Mouse (Mus musculus): Measurements from ENCODE around the gene Pcolce2. TPM values are rescaled to one million over a fixed set of nuclear protein-coding genes. Genes with fewer than 3 reads are reported as not detected.

Pcolce2 gene
- polyA plus RNA-seq, 1 experiment: not detected

DNA sequence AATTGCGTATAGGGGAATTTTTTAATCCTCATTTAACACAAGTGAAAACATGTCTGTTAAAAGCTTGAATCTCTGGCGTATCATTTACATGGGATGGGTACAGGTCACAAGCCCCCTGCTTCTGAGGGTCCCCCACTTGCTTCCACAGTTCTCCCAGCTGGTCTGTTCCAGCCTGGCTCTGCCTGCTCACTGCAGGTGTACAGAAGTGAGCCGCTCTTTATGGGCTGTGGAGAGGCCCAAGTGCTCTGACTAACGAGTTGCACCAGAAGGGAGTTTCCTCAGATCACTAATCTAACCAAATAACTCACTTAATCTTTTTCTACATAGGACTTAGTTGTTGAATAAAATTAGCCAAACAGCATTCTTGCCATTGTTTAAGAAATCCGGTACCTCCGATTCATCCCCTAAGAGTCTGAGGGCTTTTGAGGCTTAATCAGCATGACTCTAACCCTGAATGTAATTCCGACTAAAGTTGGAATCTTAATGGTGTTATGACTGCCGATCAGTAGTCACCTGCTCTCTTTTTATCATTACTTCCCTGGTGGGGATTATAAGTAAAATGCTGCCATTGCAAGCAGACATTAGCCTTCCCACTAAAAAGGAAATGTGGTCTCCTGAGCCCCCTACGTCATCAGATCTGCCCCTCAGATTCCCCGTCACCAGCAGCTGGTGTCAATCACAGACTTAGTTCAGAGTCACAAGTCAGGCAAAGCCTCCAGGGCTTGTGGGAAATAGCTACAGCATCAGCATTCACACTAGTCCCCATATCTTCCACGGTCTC is 48.4 kb downstream of the Pcolce2 start:
- TF ChIP-seq GATA1 (IDR thresholded peaks at IDR 0.05; ENCODE audit: low read length): no peak

- TF ChIP-seq GATA1 (IDR thresholded peaks at IDR 0.05; ENCODE audit: low read length): no peak
Measured at GRCm38 (mm10) chr9:95688064-95688463, 50.7 kb downstream of the Pcolce2 start.

GRCm38 (mm10) chr9:95692823-95693222 is 55.4 kb downstream of the Pcolce2 start:
- no peak for TF ChIP-seq GATA1 (IDR thresholded peaks at IDR 0.05; ENCODE audit: low read length)

GRCm38 (mm10) chr9:95693528-95694100 is 56.2 kb downstream of the Pcolce2 start:
- no peak for TF ChIP-seq GATA1 (IDR thresholded peaks at IDR 0.05; ENCODE audit: low read length)

DNA sequence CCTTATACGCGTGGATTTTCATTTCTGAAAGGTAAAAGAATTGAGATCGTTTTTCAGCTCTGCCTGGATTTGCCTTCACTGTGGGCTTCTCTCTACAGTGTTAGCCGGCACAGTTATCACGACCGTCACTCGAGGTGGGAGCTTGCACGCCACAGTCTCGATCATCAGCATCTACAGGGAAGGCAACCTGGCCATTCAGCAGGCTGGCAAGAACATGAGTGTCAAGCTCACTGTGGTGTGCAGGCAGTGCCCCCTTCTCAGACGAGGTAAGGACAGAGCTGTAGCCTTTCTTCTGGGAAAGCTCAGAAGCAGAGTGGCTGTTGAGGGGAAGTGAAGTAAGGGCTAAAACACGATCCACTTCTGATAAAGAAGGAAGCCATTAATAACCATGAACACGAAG is 57.1 kb downstream of the Pcolce2 start:
- TF ChIP-seq GATA1 (IDR thresholded peaks at IDR 0.05; ENCODE audit: low read length): no peak

DNA sequence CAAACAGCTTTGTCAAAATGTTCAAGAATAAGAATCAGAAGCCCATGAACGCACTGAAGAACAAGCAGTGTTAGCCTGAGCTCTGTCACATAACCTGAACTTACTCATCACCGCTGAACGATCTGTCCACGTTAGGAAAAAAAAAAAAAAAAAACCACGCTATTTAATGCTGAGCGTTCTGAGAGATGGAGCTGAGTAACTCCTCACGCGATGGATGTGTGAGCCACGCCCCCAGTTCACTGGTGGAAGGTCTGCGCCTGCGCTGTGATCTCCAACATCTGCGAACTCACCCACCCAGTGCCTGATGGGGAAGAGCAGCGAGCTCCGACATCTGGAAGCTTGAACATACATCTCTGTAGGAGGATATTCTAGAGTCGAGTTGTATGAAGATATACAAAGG is 57.6 kb downstream of the Pcolce2 start:
- TF ChIP-seq GATA1 (IDR thresholded peaks at IDR 0.05; ENCODE audit: low read length): no peak

GRCm38 (mm10) chr9:95696581-95696980 is 59.2 kb downstream of the Pcolce2 start:
- TF ChIP-seq GATA1 (IDR thresholded peaks at IDR 0.05; ENCODE audit: low read length): no peak

GRCm38 (mm10) chr9:95697808-95698207 is 60.4 kb downstream of the Pcolce2 start:
- no peak for TF ChIP-seq GATA1 (IDR thresholded peaks at IDR 0.05; ENCODE audit: low read length)

GRCm38 (mm10) chr9:95699273-95699672 is 61.9 kb downstream of the Pcolce2 start:
- TF ChIP-seq GATA1 (IDR thresholded peaks at IDR 0.05; ENCODE audit: low read length): no peak

DNA sequence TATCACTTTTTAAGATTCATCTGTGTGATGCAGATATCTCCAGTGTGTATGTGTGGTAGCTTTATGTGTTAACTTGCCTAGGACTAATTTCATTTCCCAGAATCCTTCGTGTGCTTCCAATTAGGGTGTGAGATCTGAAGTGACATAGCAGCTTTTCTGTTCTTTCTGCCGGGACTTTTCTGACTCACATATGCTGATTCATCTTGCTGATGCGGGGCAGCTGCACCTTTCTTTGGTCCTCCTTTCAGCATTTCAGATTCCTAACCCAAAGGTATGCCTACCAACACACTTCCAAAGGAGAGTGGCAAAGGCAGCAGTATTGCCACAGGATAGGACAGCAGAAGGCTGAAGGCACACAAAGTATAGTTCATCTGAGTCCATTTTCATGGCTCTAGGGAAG is 66.7 kb downstream of the Pcolce2 start:
- no peak for TF ChIP-seq GATA1 (IDR thresholded peaks at IDR 0.05; ENCODE audit: low read length)

- TF ChIP-seq GATA1 (IDR thresholded peaks at IDR 0.05; ENCODE audit: low read length): no peak
Measured at GRCm38 (mm10) chr9:95705371-95705770, 68.0 kb downstream of the Pcolce2 start.

- no peak for TF ChIP-seq GATA1 (IDR thresholded peaks at IDR 0.05; ENCODE audit: low read length)
Measured at GRCm38 (mm10) chr9:95708943-95709342, 71.5 kb downstream of the Pcolce2 start.

GRCm38 (mm10) chr9:95712574-95712973 is 75.2 kb downstream of the Pcolce2 start:
- no peak for TF ChIP-seq GATA1 (IDR thresholded peaks at IDR 0.05; ENCODE audit: low read length)

- no peak for TF ChIP-seq GATA1 (IDR thresholded peaks at IDR 0.05; ENCODE audit: low read length)
Measured at GRCm38 (mm10) chr9:95736238-95736637, 98.8 kb downstream of the Pcolce2 start.

GRCm38 (mm10) chr9:95744845-95745613 is 107.6 kb downstream of the Pcolce2 start:
- no peak for TF ChIP-seq GATA1 (IDR thresholded peaks at IDR 0.05; ENCODE audit: low read length)

- no peak for TF ChIP-seq GATA1 (IDR thresholded peaks at IDR 0.05; ENCODE audit: low read length)
Measured at GRCm38 (mm10) chr9:95747298-95747697, 109.9 kb downstream of the Pcolce2 start.

Other genes with a start within 250 kb of the Pcolce2 start
- not detected in 2 replicates for gene Chst2, start 230.9 kb upstream of the Pcolce2 start, polyA plus RNA-seq (2012)
- gene U2surp, start 125.6 kb upstream of the Pcolce2 start, polyA plus RNA-seq (2012): 6.1 and 9.0 TPM in 2 replicates
- not detected in 2 replicates for gene Paqr9, start 77.9 kb upstream of the Pcolce2 start, polyA plus RNA-seq (2012)
- not detected in 2 replicates for gene Trpc1, start 112.8 kb downstream of the Pcolce2 start, polyA plus RNA-seq (2012)
- gene Pls1, start 207.7 kb downstream of the Pcolce2 start, polyA plus RNA-seq (2012): not detected in 2 replicates
- 5.3 and 9.1 TPM in 2 replicates for gene Atr, start 220.0 kb downstream of the Pcolce2 start, polyA plus RNA-seq (2012)